Mouse (Mus musculus): ENCODE measurements around the gene Pxdn. TPM values are rescaled to one million over a fixed set of nuclear protein-coding genes. Genes with fewer than 3 reads are reported as not detected.

The Pxdn gene
- polyA plus RNA-seq, 2 experiments: 3.0 to 3.2 TPM

- ATAC-seq (ENCODE audit: insufficient read depth): no peak
- Histone ChIP-seq H3K9me3 (ENCODE audit: control insufficient read depth, low read length) (no peaks in the 10 kb centered on the region), H3K4me3 (ENCODE audit: insufficient read depth in 1 of 2, low read depth in 2 of 2, low read length in 2 of 2) (no peak overlapping the region), H3K36me3 (replicated peaks; ENCODE audit: control insufficient read depth, insufficient read depth, low read depth) (no peaks in the 10 kb centered on the region), H3K27me3 (ENCODE audit: control insufficient read depth, insufficient read depth, low read length) (no peaks in the 10 kb centered on the region), H3K4me1 (replicated peaks; ENCODE audit: control insufficient read depth in 2 of 2, insufficient read depth in 2 of 2, low read length in 1 of 2) (no peaks in the 10 kb centered on the region), H3K4me2 (ENCODE audit: low read depth) (no peak overlapping the region), H3K27ac (no peak overlapping the region), H3K9ac (replicated peaks) (no peak overlapping the region)
- 56% methylated on average over 9 of the region's 9 CpGs for WGBS (ENCODE audit: insufficient replicate concordance)
- TF ChIP-seq CTCF (IDR thresholded peaks at IDR 0.05; ENCODE audit: low read depth) (no peak), EP300 (IDR thresholded peaks at IDR 0.05; ENCODE audit: low read depth) (no peak)
- DNase-seq (ENCODE audit: low read depth in 3 of 3, low spot score in 3 of 3): no peak
Observed at GRCm38 (mm10) chr12:30006586-30006985, 69.2 kb downstream of the Pxdn start.

- ATAC-seq (ENCODE audit: insufficient read depth) (no peak), DNase-seq (ENCODE audit: low read depth in 3 of 3, low spot score in 3 of 3) (no peak)
- no peaks in the 10 kb centered on the region for H3K27me3 ChIP-seq (ENCODE audit: control insufficient read depth, insufficient read depth, low read length)
- no peak overlapping the region for H3K4me3 ChIP-seq (ENCODE audit: insufficient read depth in 1 of 2, low read depth in 2 of 2, low read length in 2 of 2)
- no peaks in the 10 kb centered on the region for H3K36me3 ChIP-seq (replicated peaks; ENCODE audit: control insufficient read depth, insufficient read depth, low read depth)
- no peak overlapping the region for H3K27ac ChIP-seq
- no peaks in the 10 kb centered on the region for H3K9me3 ChIP-seq (ENCODE audit: control insufficient read depth, low read length)
- WGBS (ENCODE audit: insufficient replicate concordance): 66% methylated on average over 5 of the region's 5 CpGs
- H3K4me1 ChIP-seq (replicated peaks; ENCODE audit: control insufficient read depth in 2 of 2, insufficient read depth in 2 of 2, low read length in 1 of 2): no peaks in the 10 kb centered on the region
- H3K9ac ChIP-seq (replicated peaks): no peak overlapping the region
- no peak overlapping the region for H3K4me2 ChIP-seq (ENCODE audit: low read depth)
- no peak for TF ChIP-seq EP300 (IDR thresholded peaks at IDR 0.05; ENCODE audit: low read depth)
- no peak for TF ChIP-seq CTCF (IDR thresholded peaks at IDR 0.05; ENCODE audit: low read depth)
Observed at GRCm38 (mm10) chr12:30008741-30009140, 71.3 kb downstream of the Pxdn start.

DNA sequence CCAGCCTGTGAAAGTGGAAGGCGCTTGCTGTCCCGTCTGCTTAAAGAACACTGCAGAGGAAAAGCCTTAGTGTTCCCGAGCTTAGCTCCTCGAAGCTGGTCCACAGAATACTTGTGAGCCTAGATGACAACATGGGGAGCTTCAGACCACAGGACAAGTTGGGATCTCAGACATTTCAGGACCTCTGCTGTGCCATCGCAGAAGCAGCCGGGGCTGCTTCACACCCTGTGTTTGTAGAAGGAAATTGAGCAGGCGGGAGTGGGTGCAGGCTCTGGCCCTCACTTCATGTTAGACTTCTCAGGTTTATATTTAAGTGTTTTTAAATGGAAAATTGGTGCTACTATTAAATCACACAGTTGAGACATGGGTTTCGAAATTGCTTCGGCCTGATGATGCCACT is 78.1 kb downstream of the Pxdn start:
- ATAC-seq (ENCODE audit: insufficient read depth): no peak
- Histone ChIP-seq H3K4me3 (ENCODE audit: insufficient read depth in 1 of 2, low read depth in 2 of 2, low read length in 2 of 2) (no peak overlapping the region), H3K9ac (replicated peaks) (no peak overlapping the region), H3K4me2 (ENCODE audit: low read depth) (no peak overlapping the region), H3K36me3 (replicated peaks; ENCODE audit: control insufficient read depth, insufficient read depth, low read depth) (no peaks in the 10 kb centered on the region), H3K4me1 (replicated peaks; ENCODE audit: control insufficient read depth in 2 of 2, insufficient read depth in 2 of 2, low read length in 1 of 2) (no peaks in the 10 kb centered on the region), H3K27me3 (ENCODE audit: control insufficient read depth, insufficient read depth, low read length) (no peaks in the 10 kb centered on the region), H3K27ac (no peak overlapping the region), H3K9me3 (ENCODE audit: control insufficient read depth, low read length) (no peaks in the 10 kb centered on the region)
- no peak for DNase-seq (ENCODE audit: low read depth in 3 of 3, low spot score in 3 of 3)
- WGBS (ENCODE audit: insufficient replicate concordance): 71% methylated on average over 9 of the region's 9 CpGs
- no peak for TF ChIP-seq EP300 (IDR thresholded peaks at IDR 0.05; ENCODE audit: low read depth)
- TF ChIP-seq CTCF (IDR thresholded peaks at IDR 0.05; ENCODE audit: low read depth): no peak

- no peaks in the 10 kb centered on the region for H3K36me3 ChIP-seq (replicated peaks; ENCODE audit: control insufficient read depth, insufficient read depth, low read depth)
- ATAC-seq (ENCODE audit: insufficient read depth) (no peak), DNase-seq (ENCODE audit: low read depth in 3 of 3, low spot score in 3 of 3) (no peak)
- WGBS (ENCODE audit: insufficient replicate concordance): 69% methylated on average over 3 of the region's 3 CpGs
- H3K4me3 ChIP-seq (ENCODE audit: insufficient read depth in 1 of 2, low read depth in 2 of 2, low read length in 2 of 2): no peak overlapping the region
- H3K27ac ChIP-seq: no peak overlapping the region
- H3K9ac ChIP-seq (replicated peaks): no peak overlapping the region
- H3K4me1 ChIP-seq (replicated peaks; ENCODE audit: control insufficient read depth in 2 of 2, insufficient read depth in 2 of 2, low read length in 1 of 2): no peaks in the 10 kb centered on the region
- TF ChIP-seq CTCF (IDR thresholded peaks at IDR 0.05; ENCODE audit: low read depth) (no peak), EP300 (IDR thresholded peaks at IDR 0.05; ENCODE audit: low read depth) (no peak)
- H3K27me3 ChIP-seq (ENCODE audit: control insufficient read depth, insufficient read depth, low read length): no peaks in the 10 kb centered on the region
- no peaks in the 10 kb centered on the region for H3K9me3 ChIP-seq (ENCODE audit: control insufficient read depth, low read length)
- H3K4me2 ChIP-seq (ENCODE audit: low read depth): no peak overlapping the region
Observed at GRCm38 (mm10) chr12:30017131-30017530, 79.7 kb downstream of the Pxdn start.

DNA sequence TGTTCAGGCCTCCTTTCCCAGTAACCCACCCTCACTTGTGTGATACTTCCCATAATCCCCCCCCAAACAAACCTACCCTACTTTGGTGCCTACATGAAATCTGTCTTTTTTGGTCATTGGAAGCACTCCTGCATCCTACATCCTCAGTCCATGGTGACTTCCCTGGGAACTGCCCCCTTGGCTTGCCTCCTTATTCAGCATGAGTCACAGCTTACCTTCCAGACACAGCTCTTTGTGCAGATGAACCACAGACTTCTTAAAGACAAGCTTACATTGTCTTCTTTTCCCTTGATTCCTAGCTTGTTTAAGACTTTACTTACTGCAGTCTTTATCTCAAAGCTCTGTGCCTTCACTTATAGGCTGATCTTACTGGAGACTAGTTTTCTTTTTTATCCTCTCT is 83.0 kb downstream of the Pxdn start:
- Histone ChIP-seq H3K9me3 (ENCODE audit: control insufficient read depth, low read length) (no peaks in the 10 kb centered on the region), H3K9ac (replicated peaks) (no peak overlapping the region), H3K36me3 (replicated peaks; ENCODE audit: control insufficient read depth, insufficient read depth, low read depth) (no peaks in the 10 kb centered on the region), H3K4me3 (ENCODE audit: insufficient read depth in 1 of 2, low read depth in 2 of 2, low read length in 2 of 2) (no peak overlapping the region), H3K27me3 (ENCODE audit: control insufficient read depth, insufficient read depth, low read length) (no peaks in the 10 kb centered on the region), H3K27ac (no peak overlapping the region), H3K4me2 (ENCODE audit: low read depth) (no peak overlapping the region), H3K4me1 (replicated peaks; ENCODE audit: control insufficient read depth in 2 of 2, insufficient read depth in 2 of 2, low read length in 1 of 2) (no peaks in the 10 kb centered on the region)
- ATAC-seq (ENCODE audit: insufficient read depth) (no peak), DNase-seq (ENCODE audit: low read depth in 3 of 3, low spot score in 3 of 3) (no peak)
- no peak for TF ChIP-seq EP300 (IDR thresholded peaks at IDR 0.05; ENCODE audit: low read depth)
- TF ChIP-seq CTCF (IDR thresholded peaks at IDR 0.05; ENCODE audit: low read depth): no peak

Data from liver, embryonic 14.5 days (tissue).